Mouse (Mus musculus): ENCODE measurements around the gene Anapc2. TPM values are rescaled to one million over a fixed set of nuclear protein-coding genes. Genes with fewer than 3 reads are reported as not detected.

The Anapc2 gene
- polyA plus RNA-seq, 1 experiment from 2014 or later, result 95.8 TPM

DNA sequence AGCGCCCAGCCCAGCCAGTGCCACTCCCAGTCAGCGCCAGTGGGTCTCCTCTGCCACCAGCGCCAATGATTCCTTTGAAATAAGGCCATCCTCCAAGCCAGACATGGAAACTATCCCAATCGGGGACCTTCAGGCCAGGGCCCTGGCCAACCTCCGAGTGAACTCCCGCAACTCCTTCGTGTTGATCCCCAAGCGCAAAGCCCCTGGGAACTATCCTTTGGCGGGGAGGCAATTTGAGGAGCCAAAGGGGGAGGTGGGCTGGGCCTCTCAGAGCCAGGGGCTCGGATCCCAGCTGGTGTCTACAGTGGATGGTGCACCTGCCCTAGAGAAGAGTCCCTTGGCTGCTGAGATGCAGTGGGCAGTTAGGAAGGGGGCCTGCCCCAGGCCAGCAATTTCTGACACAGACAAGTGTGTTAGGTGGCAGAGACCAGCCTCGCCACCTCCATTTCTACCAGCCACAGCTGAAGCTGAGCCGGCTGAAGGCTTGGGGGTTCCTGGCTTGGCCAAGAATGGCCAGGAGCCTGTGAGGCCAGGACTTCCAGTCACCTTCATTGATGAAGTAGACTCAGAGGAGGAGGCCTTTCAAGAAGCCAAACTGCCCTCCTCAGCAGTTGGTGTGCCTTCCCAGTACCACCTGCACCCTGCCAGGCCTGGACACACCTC is 8.5 kb upstream of the Anapc2 start:
- Histone ChIP-seq H3K4me3 (replicated peaks) (peak overlapping the region; percentile 87), H3K36me3 (0 out of 2 replicates have a peak, but pooled peaks cover 1% of the 10 kb centered on the region), H3K27me3 (replicated peaks) (peaks cover 6% of the 10 kb centered on the region), H3K27ac (no peak overlapping the region), H3K9ac (peak overlapping the region; percentile 81), H3K4me1 (replicated peaks) (peaks cover 39% of the 10 kb centered on the region), H3K4me2 (replicated peaks) (peak overlapping the region; percentile 97), H3K9me3 (no peaks in the 10 kb centered on the region)
- WGBS, result 22% methylated on average over 12 of the region's 12 CpGs
- no peak for ATAC-seq

DNA sequence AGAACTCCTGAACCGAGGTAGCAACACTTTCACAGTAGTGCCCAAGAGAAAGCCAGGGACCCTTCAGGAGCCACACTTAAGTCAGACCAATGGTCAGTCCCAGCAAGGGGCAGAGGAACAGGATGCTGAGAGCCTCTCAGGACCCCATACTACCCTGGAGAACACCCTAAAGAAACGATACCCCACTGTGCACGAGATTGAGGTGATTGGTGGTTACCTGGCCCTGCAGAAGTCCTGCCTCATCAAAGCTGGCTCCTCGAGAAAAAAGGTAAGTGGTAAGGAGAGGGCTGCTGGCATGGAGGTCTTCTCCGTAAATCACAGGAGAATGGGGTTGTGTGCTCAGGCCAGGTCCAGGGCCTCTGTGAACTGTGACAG is 8.0 kb upstream of the Anapc2 start:
- peaks cover 5% of the 10 kb centered on the region; the same call in 1 of the 2 replicates for H3K36me3 ChIP-seq
- ATAC-seq, result no peak
- peak overlapping the region; percentile 87 for H3K4me3 ChIP-seq (replicated peaks)
- H3K4me2 ChIP-seq (replicated peaks), result peak overlapping the region; percentile 97
- peaks cover 39% of the 10 kb centered on the region for H3K4me1 ChIP-seq (replicated peaks)
- H3K9me3 ChIP-seq, result no peaks in the 10 kb centered on the region
- H3K27ac ChIP-seq, result peak overlapping the region; percentile 71; the same call in 1 of the 2 replicates
- peaks cover 6% of the 10 kb centered on the region for H3K27me3 ChIP-seq (replicated peaks)
- WGBS, result 68% methylated on average over 5 of the region's 5 CpGs
- peak overlapping the region; percentile 81; the same call in 1 of the 2 replicates for H3K9ac ChIP-seq

DNA sequence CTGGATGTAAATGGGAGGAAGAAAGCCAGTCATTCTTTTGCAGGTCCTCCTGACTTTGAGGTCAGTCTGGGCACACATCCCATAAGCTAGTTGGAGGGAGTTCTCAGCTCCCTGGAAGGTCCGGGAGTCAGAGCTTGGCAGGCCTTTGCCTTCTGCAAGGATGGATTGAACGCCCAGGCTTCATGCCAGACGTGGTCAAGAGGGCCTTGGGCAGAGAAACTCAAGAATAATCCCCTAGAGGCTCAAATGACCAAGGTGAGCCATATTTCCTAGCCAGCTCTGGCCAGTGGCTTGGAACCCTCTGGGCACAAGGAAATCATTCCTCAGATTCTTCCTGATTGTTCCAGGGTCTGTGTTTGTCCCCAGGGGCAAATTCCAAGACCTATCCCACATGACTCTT is 7.4 kb upstream of the Anapc2 start:
- peak overlapping the region; percentile 87 for H3K4me3 ChIP-seq (replicated peaks)
- H3K27ac ChIP-seq, result peak overlapping the region; percentile 71; the same call in 1 of the 2 replicates
- H3K36me3 ChIP-seq, result peaks cover 11% of the 10 kb centered on the region; the same call in 1 of the 2 replicates
- H3K9ac ChIP-seq, result peak overlapping the region; percentile 81
- no peak for ATAC-seq
- H3K4me1 ChIP-seq (replicated peaks), result peaks cover 39% of the 10 kb centered on the region
- H3K9me3 ChIP-seq, result no peaks in the 10 kb centered on the region
- peaks cover 6% of the 10 kb centered on the region for H3K27me3 ChIP-seq (replicated peaks)
- peak overlapping the region; percentile 97 for H3K4me2 ChIP-seq (replicated peaks)
- WGBS, result 75% methylated on average over 3 of the region's 3 CpGs

DNA sequence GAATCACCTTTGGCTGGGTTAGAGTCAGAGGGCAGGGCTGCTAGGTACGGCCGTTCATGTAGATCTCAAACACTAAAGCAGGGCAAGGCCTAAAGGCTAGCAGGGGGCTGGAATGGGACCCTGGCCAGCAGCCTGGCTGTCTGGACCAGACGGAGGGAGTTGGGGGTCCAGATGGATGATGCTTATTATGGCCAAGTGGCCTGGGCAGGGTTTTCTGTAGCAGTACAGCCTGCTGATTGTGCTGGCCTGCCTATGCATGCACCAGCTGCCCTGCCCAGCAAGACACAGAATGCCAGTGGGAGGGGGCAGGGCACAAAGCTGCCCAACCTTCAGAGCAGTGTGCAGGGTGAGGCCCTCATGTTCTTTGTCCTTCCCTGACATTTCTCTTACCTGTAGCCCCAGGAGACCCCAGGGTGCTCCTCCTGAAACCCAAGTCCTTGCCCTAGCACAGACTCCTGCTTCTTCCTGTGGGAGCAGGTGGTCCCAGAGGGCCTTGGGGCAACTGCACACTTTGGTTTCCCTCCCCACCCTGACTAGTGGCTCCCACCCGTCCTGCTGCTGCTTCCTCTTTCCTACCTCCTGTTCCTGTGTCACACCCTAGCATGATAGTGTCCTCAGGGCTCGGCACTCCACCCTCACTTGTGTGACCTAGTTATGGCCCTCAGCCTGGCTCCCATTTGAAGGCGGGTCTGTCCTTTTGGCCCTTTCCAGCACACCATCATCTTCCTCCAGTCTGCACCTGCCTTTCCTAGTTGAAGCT is 6.2 kb upstream of the Anapc2 start:
- peaks cover 23% of the 10 kb centered on the region for H3K36me3 ChIP-seq
- H3K9ac ChIP-seq, result peak overlapping the region; percentile 81
- no peaks in the 10 kb centered on the region for H3K9me3 ChIP-seq
- peak; percentile 32 for ATAC-seq
- H3K4me1 ChIP-seq (replicated peaks), result peaks cover 47% of the 10 kb centered on the region
- peak overlapping the region; percentile 97 for H3K4me2 ChIP-seq (replicated peaks)
- H3K27ac ChIP-seq, result peak overlapping the region; percentile 77
- H3K27me3 ChIP-seq (replicated peaks), result peaks cover 6% of the 10 kb centered on the region
- WGBS, result 50% methylated on average over 6 of the region's 6 CpGs
- peak overlapping the region; percentile 87 for H3K4me3 ChIP-seq (replicated peaks)

DNA sequence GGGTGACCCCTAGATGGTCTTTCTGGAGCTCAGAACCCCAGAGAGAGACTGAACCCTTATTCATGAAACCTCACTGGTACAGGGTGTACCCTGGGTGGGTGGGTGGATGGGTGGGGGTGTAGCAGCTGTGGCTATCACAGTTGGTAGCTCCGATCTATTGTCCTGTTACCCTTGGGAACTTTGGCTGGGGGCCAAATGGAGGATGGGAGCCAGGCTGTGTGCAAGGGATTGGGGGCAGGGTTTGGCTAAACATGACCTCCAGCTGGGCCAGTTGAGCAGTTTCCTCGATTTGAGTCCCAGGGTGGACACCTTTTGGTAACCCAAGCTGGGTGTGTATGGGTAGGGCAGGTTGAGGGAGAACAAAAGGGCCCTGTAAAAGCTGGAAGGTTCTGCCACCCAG is 5.6 kb upstream of the Anapc2 start:
- Histone ChIP-seq H3K4me2 (replicated peaks) (peak overlapping the region; percentile 97), H3K9me3 (no peaks in the 10 kb centered on the region), H3K27ac (peak overlapping the region; percentile 77), H3K4me1 (replicated peaks) (peaks cover 53% of the 10 kb centered on the region), H3K27me3 (replicated peaks) (peaks cover 6% of the 10 kb centered on the region), H3K4me3 (replicated peaks) (peak overlapping the region; percentile 87; the same call in 1 of the 2 replicates), H3K36me3 (peaks cover 24% of the 10 kb centered on the region), H3K9ac (0 out of 2 replicates have a peak overlapping the region, but pooled peaks have one; percentile 26)
- ATAC-seq, result no peak; the same call in 1 of the 2 replicates
- 39% methylated on average over 2 of the region's 2 CpGs for WGBS

DNA sequence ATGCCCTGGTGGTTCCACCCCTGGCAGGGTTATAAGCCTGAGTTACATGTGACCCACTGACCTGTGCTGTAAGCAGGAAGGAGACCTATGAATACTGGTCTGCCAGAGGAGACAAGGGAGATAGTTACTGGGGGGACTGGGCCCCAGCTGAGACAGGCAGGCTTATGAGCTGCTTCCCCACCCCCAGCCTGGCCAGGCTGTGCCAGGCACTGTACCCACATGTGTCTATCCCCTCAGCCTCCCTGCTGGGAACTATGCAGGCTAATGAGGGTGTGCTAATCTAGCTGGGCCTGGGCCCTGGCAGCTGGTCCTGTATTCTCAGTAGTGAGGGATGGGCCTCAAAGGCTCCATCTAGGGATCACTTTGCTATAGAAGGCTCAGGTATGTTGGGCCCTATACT is 5.0 kb upstream of the Anapc2 start:
- Histone ChIP-seq H3K9me3 (no peaks in the 10 kb centered on the region), H3K4me2 (replicated peaks) (peak overlapping the region; percentile 97), H3K36me3 (peaks cover 24% of the 10 kb centered on the region), H3K27ac (peak overlapping the region; percentile 77), H3K27me3 (replicated peaks) (peaks cover 6% of the 10 kb centered on the region), H3K9ac (0 out of 2 replicates have a peak overlapping the region, but pooled peaks have one; percentile 0), H3K4me3 (replicated peaks) (no peak overlapping the region), H3K4me1 (replicated peaks) (peaks cover 53% of the 10 kb centered on the region)
- ATAC-seq, result no peak; the same call in 1 of the 2 replicates

DNA sequence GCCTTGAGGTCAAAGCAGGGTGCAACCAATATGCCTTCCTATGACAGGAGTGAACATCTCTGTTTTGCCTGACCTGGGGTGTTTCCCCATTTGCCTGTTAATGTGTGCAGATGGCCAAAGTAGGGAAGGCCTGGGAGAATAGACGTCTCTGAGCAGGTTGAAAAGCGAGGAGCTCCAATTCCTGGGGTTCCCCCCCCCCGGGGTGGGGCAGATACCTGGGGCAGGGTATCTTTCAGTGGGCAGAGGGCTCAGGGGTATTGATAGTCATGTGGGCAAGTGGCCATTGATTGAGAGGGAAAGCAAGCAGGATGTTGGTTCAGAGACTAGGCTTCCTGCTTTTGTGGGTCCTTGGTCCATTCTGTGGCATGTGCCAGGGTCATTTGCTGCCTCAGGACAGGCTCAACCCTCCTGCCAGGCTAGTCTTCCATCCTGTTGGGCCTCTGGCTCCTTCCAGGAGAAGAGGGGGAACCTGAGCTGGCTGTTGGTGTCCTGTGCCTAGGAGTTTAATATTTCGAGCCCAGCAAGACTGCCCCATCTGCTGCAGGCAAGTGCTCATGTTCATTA is 4.5 kb upstream of the Anapc2 start:
- WGBS, result 74% methylated on average over 4 of the region's 4 CpGs
- H3K4me3 ChIP-seq (replicated peaks), result no peak overlapping the region
- H3K9ac ChIP-seq, result no peak overlapping the region
- H3K27ac ChIP-seq, result no peak overlapping the region
- no peak overlapping the region for H3K4me2 ChIP-seq (replicated peaks)
- H3K9me3 ChIP-seq, result no peaks in the 10 kb centered on the region
- H3K4me1 ChIP-seq (replicated peaks), result peaks cover 54% of the 10 kb centered on the region
- peaks cover 25% of the 10 kb centered on the region for H3K36me3 ChIP-seq
- ATAC-seq, result no peak
- peaks cover 6% of the 10 kb centered on the region for H3K27me3 ChIP-seq (replicated peaks)

DNA sequence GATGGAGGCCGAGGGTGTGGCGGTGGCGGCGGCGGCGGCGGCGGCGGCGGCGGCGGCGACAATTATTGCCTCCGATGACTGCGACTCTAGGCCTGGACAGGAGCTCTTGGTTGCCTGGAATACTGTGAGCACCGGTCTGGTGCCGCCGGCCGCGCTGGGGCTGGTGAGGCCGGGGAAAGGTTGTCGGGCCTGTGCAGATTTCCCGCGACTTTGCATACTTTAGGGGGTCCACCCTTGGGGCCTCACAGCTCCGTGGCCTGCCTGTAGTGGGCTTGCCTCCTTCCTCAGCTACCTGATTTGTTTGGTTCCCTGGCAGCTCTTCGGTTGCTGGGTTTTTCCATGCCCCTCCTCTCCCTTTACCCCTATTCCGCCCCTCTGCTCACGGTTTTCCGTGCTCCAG is 237 bp downstream of the Anapc2 start:
- Histone ChIP-seq H3K4me1 (replicated peaks) (peaks cover 26% of the 10 kb centered on the region), H3K4me2 (replicated peaks) (peak overlapping the region; percentile 91), H3K27ac (peak overlapping the region; percentile 52; the same call in 1 of the 2 replicates), H3K27me3 (replicated peaks) (no peaks in the 10 kb centered on the region), H3K36me3 (peaks cover 62% of the 10 kb centered on the region), H3K4me3 (replicated peaks) (peak overlapping the region; percentile 89), H3K9ac (peak overlapping the region; percentile 85), H3K9me3 (no peaks in the 10 kb centered on the region)
- ATAC-seq, result peak; percentile 63
- under 1% methylated on average over 29 of the region's 29 CpGs for WGBS

DNA sequence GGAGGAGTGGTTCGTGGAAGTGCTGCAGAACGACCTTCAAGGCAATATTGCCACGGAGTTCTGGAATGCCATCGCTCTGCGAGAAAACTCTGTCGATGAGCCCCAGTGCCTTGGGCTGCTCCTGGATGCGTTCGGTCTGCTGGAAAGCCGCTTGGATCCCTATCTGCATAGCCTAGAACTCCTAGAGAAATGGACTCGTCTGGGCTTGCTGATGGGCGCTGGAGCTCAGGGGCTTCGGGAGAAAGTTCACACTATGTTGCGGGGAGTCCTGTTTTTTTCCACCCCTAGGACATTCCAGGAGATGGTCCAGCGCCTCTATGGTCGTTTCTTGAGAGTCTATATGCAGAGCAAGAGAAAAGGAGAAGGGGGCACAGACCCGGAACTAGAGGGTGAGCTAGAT is 732 bp downstream of the Anapc2 start:
- H3K27ac ChIP-seq, result no peak overlapping the region
- WGBS, result 34% methylated on average over 16 of the region's 16 CpGs
- peaks cover 26% of the 10 kb centered on the region for H3K4me1 ChIP-seq (replicated peaks)
- H3K4me2 ChIP-seq (replicated peaks), result peak overlapping the region; percentile 91
- no peaks in the 10 kb centered on the region for H3K27me3 ChIP-seq (replicated peaks)
- H3K36me3 ChIP-seq, result peaks cover 66% of the 10 kb centered on the region
- no peaks in the 10 kb centered on the region for H3K9me3 ChIP-seq
- peak overlapping the region; percentile 89 for H3K4me3 ChIP-seq (replicated peaks)
- peak overlapping the region; percentile 85 for H3K9ac ChIP-seq
- ATAC-seq, result no peak

DNA sequence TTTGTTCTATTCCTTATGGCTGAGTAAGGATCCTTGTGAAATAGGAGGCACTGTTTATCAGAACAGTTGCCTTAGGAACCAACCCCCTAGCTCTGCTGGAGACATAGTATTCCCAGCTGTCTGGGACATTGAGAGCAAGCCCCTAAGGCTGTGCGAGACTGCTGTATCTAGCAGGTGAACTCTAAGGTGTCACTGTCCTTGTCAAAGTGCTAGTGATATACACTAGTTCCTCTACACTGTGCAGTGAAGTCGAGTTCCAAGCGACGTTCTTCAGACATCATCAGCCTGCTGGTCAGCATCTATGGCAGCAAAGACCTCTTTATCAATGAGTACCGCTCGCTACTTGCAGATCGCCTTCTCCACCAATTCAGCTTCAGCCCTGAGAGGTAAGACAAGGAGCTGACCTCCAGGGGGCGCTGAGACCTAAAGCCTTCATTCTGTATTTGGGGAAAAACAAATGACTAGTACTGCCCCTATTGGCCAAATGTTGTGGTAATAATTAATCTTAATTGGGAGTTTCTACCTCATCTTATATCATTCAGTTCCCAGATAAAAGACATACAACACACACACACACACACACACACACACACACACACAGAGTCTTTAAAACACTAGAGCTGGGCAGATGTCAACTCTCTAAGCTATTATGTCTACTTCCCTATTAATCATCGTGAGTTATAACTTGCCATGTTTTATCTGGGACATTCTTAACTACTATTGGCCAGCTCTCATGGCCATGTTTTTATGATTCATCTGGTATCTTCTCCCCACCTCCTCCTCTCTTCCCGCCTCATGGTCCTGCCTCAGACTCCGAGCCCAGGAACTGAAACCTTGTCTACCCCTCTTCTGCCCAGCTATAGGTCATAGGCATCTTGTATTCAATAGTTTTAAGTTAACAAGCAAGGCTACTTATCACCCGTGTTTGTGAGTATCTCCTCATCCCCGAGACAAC is 6.9 kb downstream of the Anapc2 start:
- no peaks in the 10 kb centered on the region for H3K27me3 ChIP-seq (replicated peaks)
- no peak overlapping the region for H3K9ac ChIP-seq
- no peak overlapping the region for H3K27ac ChIP-seq
- no peak overlapping the region for H3K4me3 ChIP-seq (replicated peaks)
- peak; percentile 61; the same call in 1 of the 2 replicates for ATAC-seq
- no peaks in the 10 kb centered on the region for H3K4me1 ChIP-seq (replicated peaks)
- WGBS, result 65% methylated on average over 13 of the region's 13 CpGs
- H3K9me3 ChIP-seq, result no peaks in the 10 kb centered on the region
- no peak overlapping the region for H3K4me2 ChIP-seq (replicated peaks)
- H3K36me3 ChIP-seq, result peaks cover 74% of the 10 kb centered on the region

DNA sequence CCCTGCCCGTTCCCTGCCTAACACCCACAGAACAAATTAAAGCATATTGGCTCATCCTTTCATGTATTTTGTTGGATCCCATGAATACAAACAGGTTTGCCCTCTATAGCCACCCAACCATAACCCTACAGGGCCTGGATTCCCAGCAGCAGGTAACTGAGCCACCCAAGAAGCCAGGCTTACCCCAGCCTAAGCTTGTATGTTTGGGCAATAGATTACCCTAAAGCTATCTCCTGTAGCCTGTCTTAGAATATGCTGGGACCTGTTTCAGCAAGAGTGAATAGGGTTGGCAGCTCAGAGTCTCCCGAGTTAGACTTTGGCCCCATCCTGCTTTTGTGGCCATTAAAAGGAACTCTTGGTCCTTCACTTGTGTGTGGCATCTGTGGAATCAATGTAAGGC is 13.3 kb downstream of the Anapc2 start:
- H3K9me3 ChIP-seq, result no peaks in the 10 kb centered on the region
- H3K27ac ChIP-seq, result peak overlapping the region; percentile 71
- peaks cover 34% of the 10 kb centered on the region for H3K36me3 ChIP-seq
- no peak overlapping the region for H3K4me3 ChIP-seq (replicated peaks)
- 87% methylated on average over 2 of the region's 2 CpGs for WGBS
- peak; percentile 7; the same call in 1 of the 2 replicates for ATAC-seq
- peaks cover 15% of the 10 kb centered on the region; the same call in 1 of the 2 replicates for H3K4me1 ChIP-seq (replicated peaks)
- H3K27me3 ChIP-seq (replicated peaks), result peaks cover 27% of the 10 kb centered on the region
- H3K4me2 ChIP-seq (replicated peaks), result no peak overlapping the region
- H3K9ac ChIP-seq, result no peak overlapping the region
